Mouse (Mus musculus): Measurements from ENCODE around the gene Nt5dc2. TPM values are rescaled to one million over a fixed set of nuclear protein-coding genes. Genes with fewer than 3 reads are reported as not detected.

Nt5dc2 gene
- polyA plus RNA-seq, 1 experiment from 2014 or later: 572 TPM

DNA sequence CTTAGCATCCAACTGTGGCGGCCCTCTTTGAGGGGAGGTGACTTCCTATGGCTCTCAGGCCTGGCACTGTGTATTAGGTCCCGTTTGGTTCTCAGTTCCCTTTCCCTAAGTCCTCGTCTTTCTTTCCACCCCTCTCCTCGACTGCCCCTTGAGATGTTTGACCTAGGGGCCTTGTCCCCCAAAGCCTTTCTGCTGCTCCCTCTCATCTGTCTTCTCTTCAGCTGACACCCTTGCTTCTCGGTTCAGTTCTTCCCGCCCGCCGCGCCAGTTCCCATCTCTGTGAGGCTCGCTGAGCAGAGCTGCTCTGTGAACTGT lies 6.4 kb downstream of the Nt5dc2 start:
- Histone ChIP-seq H3K27ac (replicated peaks) (no peak overlapping the region), H3K9me3 (replicated peaks) (no peaks in the 10 kb centered on the region), H3K27me3 (ENCODE audit: low read depth, poor library complexity, severe bottlenecking) (no peaks in the 10 kb centered on the region), H3K4me3 (no peak overlapping the region), H3K4me1 (peaks cover 21% of the 10 kb centered on the region), H3K36me3 (peaks cover 98% of the 10 kb centered on the region)
- no peak for DNase-seq (ENCODE audit: low spot score)
- WGBS: 93% methylated on average over 10 of the region's 10 CpGs

DNA sequence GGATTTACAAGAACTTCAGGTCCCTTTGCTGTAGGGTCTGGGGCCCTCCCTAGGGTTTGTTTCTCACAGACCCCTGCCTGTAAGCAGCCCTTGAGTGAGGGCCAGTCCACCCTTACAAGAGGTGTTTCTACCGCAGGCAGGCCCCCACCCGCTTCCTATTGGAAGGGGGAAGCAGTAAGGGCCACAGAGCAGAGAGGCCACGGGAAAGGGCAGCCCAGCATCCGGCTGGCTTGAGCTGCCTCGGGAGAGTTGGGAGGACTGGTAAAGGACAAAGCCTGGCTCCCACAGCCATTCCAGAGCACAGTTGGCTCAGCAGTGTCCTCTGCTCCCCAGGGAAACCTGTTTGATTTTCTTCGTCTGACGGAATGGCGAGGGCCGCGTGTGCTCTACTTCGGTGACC lies 6.9 kb downstream of the Nt5dc2 start:
- H3K4me3 ChIP-seq: no peak overlapping the region
- DNase-seq (ENCODE audit: low spot score): no peak
- no peaks in the 10 kb centered on the region for H3K9me3 ChIP-seq (replicated peaks)
- no peaks in the 10 kb centered on the region for H3K27me3 ChIP-seq (ENCODE audit: low read depth, poor library complexity, severe bottlenecking)
- H3K27ac ChIP-seq (replicated peaks): no peak overlapping the region
- peaks cover 100% of the 10 kb centered on the region for H3K36me3 ChIP-seq
- WGBS: 84% methylated on average over 11 of the region's 11 CpGs
- peaks cover 16% of the 10 kb centered on the region for H3K4me1 ChIP-seq

DNA sequence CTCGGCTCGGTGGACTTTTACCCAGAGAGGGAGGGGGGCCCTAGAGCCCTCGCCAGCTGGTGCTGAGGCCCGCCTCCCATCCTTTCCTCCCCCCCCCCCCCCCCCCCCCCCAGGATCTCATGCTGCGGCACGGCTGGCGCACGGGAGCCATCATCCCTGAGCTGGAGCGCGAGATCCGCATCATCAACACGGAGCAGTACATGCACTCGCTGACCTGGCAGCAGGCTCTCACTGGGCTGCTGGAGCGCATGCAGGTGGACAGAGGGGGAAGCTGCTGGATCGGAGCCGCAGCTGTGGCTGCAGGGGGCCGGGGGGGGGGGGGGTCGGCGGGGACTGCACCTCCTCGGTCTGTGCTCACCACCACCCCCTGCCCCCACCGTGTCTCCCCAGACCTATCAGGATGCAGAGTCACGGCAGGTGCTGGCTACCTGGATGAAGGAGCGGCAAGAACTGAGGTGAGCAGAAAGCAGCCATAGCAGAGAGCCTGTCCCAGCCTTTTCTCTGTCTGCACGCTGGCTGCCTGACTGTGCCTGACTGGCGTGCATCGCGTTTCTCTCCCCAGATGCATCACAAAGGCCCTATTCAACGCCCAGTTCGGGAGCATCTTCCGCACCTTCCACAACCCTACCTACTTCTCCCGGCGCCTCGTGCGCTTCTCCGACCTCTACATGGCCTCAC lies 7.5 kb downstream of the Nt5dc2 start:
- DNase-seq (ENCODE audit: low spot score): no peak
- Histone ChIP-seq H3K4me1 (peaks cover 10% of the 10 kb centered on the region), H3K4me3 (no peak overlapping the region), H3K36me3 (peaks cover 100% of the 10 kb centered on the region), H3K27ac (replicated peaks) (no peak overlapping the region), H3K9me3 (replicated peaks) (no peaks in the 10 kb centered on the region), H3K27me3 (ENCODE audit: low read depth, poor library complexity, severe bottlenecking) (no peaks in the 10 kb centered on the region)
- 88% methylated on average over 33 of the region's 35 CpGs for WGBS

DNA sequence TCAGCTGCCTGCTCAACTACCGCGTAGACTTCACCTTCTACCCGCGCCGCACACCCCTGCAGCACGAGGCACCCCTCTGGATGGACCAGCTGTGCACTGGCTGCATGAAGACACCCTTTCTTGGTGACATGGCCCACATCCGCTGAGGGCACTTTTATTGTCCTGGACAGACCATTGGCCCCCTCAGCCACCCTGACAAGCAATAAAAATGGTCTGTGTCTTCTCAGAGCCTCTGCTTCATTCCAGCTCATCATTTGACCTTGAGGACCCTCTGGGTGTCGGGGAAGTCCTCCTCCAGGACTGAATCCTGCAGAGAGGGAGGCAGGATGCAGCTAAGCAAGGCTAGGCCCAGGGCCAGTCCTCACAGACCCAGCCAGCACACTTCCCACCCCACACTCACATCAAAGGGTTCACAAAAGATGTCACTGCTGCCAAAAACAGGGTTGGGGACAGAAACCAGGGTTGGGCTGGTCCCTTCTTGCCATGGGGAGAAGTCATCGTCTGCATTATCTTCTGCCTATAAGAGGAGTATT lies 8.1 kb downstream of the Nt5dc2 start:
- H3K9me3 ChIP-seq (replicated peaks): no peaks in the 10 kb centered on the region
- 98% methylated on average over 9 of the region's 9 CpGs for WGBS
- H3K27me3 ChIP-seq (ENCODE audit: low read depth, poor library complexity, severe bottlenecking): no peaks in the 10 kb centered on the region
- no peak overlapping the region for H3K4me3 ChIP-seq
- no peak for DNase-seq (ENCODE audit: low spot score)
- no peak overlapping the region for H3K27ac ChIP-seq (replicated peaks)
- H3K36me3 ChIP-seq: peaks cover 97% of the 10 kb centered on the region
- H3K4me1 ChIP-seq: 0 out of 2 replicates have a peak, but pooled peaks cover 5% of the 10 kb centered on the region

DNA sequence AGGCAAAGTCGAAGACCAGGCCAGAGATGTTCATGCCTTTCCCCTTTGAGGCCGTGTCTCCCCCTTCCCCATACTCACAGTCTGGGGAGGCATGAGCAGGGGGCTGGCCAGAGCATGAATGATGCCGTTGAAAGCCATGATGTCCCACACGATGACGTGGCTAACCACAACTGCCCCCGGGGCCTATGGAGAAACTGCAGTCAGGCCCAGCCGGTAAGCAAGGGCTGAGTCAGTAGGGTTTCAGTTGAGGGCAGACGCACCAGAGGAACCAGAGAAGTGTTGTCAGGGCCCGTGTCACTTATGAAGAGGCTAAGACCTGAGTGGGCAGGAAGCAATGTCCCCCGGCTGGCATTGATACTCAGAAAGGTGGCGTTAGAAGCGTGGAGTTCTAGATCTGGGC lies 8.8 kb downstream of the Nt5dc2 start:
- no peak for DNase-seq (ENCODE audit: low spot score)
- Histone ChIP-seq H3K27me3 (ENCODE audit: low read depth, poor library complexity, severe bottlenecking) (no peaks in the 10 kb centered on the region), H3K27ac (replicated peaks) (no peak overlapping the region), H3K9me3 (replicated peaks) (no peaks in the 10 kb centered on the region), H3K4me1 (0 out of 2 replicates have a peak, but pooled peaks cover 5% of the 10 kb centered on the region), H3K4me3 (no peak overlapping the region), H3K36me3 (peaks cover 90% of the 10 kb centered on the region)
- WGBS: 92% methylated on average over 12 of the region's 12 CpGs

DNA sequence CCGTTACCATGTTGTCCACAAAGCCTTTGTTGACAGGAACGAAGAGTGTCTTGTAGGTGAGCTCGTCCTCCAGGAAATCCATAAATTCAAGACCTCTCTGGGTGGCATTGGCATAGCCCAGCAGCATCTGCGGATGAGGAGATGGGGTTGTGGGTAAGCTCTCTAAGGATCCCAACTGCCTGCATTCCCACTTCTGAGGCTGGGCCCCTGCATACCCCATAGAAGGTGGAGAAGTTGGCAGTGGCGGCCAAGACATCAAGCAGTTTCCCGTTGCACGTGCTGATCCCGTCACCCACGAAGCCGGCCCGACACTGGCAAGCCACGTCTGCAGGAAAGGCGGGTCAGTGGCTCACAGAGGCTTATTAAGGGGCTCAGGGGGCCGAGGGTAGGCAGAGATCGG lies 9.3 kb downstream of the Nt5dc2 start:
- WGBS: 96% methylated on average over 15 of the region's 15 CpGs
- Histone ChIP-seq H3K27me3 (ENCODE audit: low read depth, poor library complexity, severe bottlenecking) (no peaks in the 10 kb centered on the region), H3K4me1 (0 out of 2 replicates have a peak, but pooled peaks cover 5% of the 10 kb centered on the region), H3K4me3 (no peak overlapping the region), H3K36me3 (peaks cover 85% of the 10 kb centered on the region), H3K9me3 (replicated peaks) (no peaks in the 10 kb centered on the region), H3K27ac (replicated peaks) (no peak overlapping the region)
- no peak for DNase-seq (ENCODE audit: low spot score)

DNA sequence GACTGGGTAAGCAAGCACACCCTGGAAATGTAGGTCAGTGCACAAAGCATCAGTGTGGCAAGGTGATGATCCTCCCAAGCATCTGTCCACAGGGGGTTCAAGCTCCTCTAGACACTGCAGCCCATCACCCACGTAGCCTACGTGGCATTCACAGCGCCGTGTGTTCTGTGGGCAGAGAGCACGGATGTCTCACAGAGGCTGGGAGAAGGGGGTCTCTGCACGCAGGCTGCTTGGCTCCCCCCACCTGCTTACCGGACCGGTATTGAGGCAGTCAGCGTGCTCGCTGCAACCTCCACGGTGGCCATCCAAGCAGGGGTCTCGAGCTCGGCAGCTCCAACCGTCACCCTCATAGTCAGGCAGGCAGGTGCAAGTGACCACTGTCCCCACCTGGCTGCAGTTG lies 10.2 kb downstream of the Nt5dc2 start:
- H3K36me3 ChIP-seq: peaks cover 76% of the 10 kb centered on the region
- H3K27me3 ChIP-seq (ENCODE audit: low read depth, poor library complexity, severe bottlenecking): no peaks in the 10 kb centered on the region
- no peak overlapping the region for H3K27ac ChIP-seq (replicated peaks)
- no peak for DNase-seq (ENCODE audit: low spot score)
- H3K4me1 ChIP-seq: 0 out of 2 replicates have a peak, but pooled peaks cover 5% of the 10 kb centered on the region
- no peak overlapping the region for H3K4me3 ChIP-seq
- no peaks in the 10 kb centered on the region for H3K9me3 ChIP-seq (replicated peaks)
- WGBS: 95% methylated on average over 14 of the region's 14 CpGs

DNA sequence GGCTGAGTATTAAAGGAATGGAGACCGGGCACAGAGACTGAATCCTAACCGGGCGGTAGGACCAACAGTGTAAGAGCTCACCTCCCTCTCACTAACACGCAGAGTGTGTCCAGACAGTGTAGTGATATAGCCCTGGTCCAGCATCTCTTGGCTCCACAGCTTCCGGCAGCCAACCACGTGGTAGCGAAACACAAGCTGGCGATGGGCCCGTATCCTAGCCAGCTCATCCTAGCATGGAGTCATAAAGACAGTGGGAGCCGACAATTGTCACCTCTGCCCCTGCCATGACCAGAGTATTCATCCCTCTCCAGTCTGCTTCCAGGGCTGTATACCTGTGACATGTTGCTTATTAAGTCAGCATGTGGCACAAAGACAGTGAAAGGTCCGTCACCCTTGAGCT lies 14.8 kb downstream of the Nt5dc2 start:
- no peak overlapping the region for H3K4me3 ChIP-seq
- H3K9me3 ChIP-seq (replicated peaks): no peaks in the 10 kb centered on the region
- no peak overlapping the region for H3K27ac ChIP-seq (replicated peaks)
- DNase-seq (ENCODE audit: low spot score): no peak
- 91% methylated on average over 11 of the region's 11 CpGs for WGBS
- 0 out of 2 replicates have a peak, but pooled peaks cover 3% of the 10 kb centered on the region for H3K4me1 ChIP-seq
- no peaks in the 10 kb centered on the region for H3K27me3 ChIP-seq (ENCODE audit: low read depth, poor library complexity, severe bottlenecking)
- peaks cover 30% of the 10 kb centered on the region for H3K36me3 ChIP-seq

DNA sequence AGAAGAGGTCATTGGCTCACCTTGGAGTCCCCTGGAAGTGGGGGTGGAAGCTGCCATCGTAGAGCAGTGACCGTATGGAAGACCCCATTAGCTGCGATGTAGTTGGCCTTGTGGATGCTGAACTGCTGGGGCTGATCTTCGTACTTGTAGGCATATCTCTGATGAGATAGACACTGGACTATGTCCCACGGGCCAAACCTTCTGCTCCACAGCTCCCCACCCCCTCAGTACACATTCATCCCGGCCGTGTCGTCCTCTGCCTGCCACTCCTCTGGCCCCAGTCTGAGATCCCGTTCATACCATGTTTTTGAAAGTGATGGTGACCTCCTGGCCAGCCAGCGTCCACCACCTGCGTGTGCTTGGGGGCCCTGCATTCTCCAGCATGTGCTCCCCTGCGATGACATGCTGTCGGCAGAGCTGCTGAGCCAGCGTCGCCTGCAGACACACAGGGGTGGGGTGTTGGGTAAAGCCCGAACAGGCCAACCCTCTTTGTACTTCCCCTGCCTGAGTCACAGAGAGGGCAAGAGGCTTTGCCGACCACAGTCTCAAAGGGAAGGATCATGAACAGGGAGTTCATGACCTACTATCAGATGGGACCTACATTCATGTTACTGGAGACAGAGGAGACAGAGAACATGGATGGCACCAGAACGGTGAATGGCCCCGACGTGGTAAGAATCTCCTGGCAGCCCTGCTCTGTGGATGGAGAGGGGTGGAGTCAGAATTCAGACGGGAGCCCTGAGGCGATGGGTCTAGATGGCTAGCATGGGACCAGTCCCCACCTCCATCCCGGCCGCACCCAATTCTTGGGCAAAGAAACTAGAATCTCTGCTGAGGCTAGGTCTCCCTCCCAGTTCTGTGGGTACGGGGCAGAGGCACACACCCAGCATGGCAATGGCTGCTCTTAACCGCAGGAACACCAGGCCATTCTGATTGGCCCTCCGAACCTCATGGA lies 29.6 kb downstream of the Nt5dc2 start:
- H3K9me3 ChIP-seq (replicated peaks): no peaks in the 10 kb centered on the region
- H3K4me3 ChIP-seq: no peak overlapping the region
- no peaks in the 10 kb centered on the region for H3K36me3 ChIP-seq
- no peaks in the 10 kb centered on the region for H3K27me3 ChIP-seq (ENCODE audit: low read depth, poor library complexity, severe bottlenecking)
- WGBS: 86% methylated on average over 27 of the region's 27 CpGs
- no peak for DNase-seq (ENCODE audit: low spot score)
- H3K27ac ChIP-seq (replicated peaks): no peak overlapping the region
- peaks cover 19% of the 10 kb centered on the region for H3K4me1 ChIP-seq

DNA sequence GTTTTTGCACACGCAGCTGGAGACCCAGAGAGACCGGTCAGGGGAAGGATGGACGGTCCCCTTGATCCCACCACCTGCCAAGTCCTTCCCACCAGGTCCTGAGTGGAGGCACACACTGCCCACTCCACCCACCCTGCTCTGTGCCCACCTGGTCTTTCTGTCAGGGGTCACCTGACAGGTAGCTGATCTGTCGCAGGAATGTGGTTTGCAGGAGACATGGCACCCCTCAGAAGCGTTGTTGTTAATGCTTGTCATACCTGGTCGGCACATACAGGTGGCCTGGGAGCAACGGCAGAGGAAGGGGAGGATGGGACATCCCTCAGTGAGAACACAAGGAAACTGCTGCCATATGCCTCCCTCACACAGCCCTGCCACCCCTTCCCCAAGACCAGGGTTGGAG lies 30.3 kb downstream of the Nt5dc2 start:
- no peak for DNase-seq (ENCODE audit: low spot score)
- no peak overlapping the region for H3K4me3 ChIP-seq
- H3K27me3 ChIP-seq (ENCODE audit: low read depth, poor library complexity, severe bottlenecking): no peaks in the 10 kb centered on the region
- no peak overlapping the region for H3K27ac ChIP-seq (replicated peaks)
- no peaks in the 10 kb centered on the region for H3K36me3 ChIP-seq
- WGBS: 89% methylated on average over 7 of the region's 7 CpGs
- H3K4me1 ChIP-seq: peaks cover 25% of the 10 kb centered on the region
- no peaks in the 10 kb centered on the region for H3K9me3 ChIP-seq (replicated peaks)

DNA sequence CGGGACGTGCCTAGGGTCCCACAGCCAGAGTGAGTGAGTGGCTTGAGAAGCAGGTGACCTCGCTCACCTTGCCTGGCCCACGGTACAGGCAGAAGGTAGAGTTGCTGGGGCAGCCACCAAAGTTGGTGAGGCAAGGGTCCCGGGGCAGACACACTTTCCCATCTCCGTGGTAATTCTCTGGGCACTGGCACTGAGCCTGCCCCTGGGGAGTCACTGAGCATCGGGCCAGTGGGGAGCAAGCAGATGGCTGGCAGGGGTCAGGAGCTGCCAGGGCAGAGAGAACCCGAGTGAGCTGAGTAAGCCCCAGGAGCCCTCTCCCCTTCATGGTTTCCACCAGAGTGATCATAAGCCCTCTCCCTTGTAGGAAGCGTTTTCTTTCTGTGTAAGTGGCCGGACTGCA lies 30.8 kb downstream of the Nt5dc2 start:
- no peak overlapping the region for H3K4me3 ChIP-seq
- no peaks in the 10 kb centered on the region for H3K36me3 ChIP-seq
- H3K9me3 ChIP-seq (replicated peaks): no peaks in the 10 kb centered on the region
- no peak for DNase-seq (ENCODE audit: low spot score)
- 79% methylated on average over 10 of the region's 10 CpGs for WGBS
- H3K27ac ChIP-seq (replicated peaks): no peak overlapping the region
- H3K4me1 ChIP-seq: peaks cover 29% of the 10 kb centered on the region
- H3K27me3 ChIP-seq (ENCODE audit: low read depth, poor library complexity, severe bottlenecking): no peaks in the 10 kb centered on the region

DNA sequence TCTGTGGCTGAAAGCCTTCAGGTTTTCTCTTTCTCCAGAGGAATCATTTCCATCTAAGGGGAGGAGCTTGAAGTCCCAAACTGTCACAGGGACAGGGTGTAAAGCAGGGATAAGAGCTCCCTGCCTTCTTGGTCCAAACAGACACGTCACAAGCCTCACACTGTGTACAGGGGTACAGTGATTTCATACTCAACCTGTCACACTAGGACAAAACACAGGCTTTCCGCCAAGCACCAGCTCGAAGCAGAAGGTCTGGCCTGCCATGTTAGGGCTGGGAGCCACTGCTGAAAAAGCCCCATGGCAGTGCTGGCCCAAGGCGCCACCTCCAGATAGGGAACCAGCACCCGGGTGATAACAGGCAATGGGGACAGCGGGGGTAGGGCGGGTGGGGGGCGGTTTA lies 33.2 kb downstream of the Nt5dc2 start:
- H3K36me3 ChIP-seq: no peaks in the 10 kb centered on the region
- H3K4me1 ChIP-seq: peaks cover 37% of the 10 kb centered on the region
- H3K4me3 ChIP-seq: no peak overlapping the region
- no peaks in the 10 kb centered on the region for H3K9me3 ChIP-seq (replicated peaks)
- H3K27ac ChIP-seq (replicated peaks): no peak overlapping the region
- DNase-seq (ENCODE audit: low spot score): no peak
- 87% methylated on average over 8 of the region's 8 CpGs for WGBS
- no peaks in the 10 kb centered on the region for H3K27me3 ChIP-seq (ENCODE audit: low read depth, poor library complexity, severe bottlenecking)

DNA sequence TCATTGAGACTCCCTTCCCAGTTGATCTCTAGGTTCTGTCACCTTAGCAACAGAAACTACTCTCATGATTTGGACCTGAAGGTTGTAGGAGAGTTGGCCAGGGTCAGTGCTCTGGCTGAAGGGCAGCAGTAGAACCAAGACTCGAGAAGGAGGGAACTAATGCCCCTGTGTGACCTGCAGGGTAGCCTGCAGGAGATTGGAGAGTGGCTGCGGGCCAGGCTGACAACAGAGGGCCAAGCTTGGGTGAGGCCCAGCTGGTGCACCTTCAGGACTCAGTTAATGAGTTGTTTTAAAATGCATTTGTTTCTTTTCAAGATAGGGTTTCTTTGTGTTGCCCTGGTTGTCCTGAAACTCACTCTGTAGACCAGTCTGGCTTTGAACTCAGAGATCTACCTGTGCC lies 34.2 kb downstream of the Nt5dc2 start:
- DNase-seq (ENCODE audit: low spot score): no peak
- Histone ChIP-seq H3K27me3 (ENCODE audit: low read depth, poor library complexity, severe bottlenecking) (no peaks in the 10 kb centered on the region), H3K27ac (replicated peaks) (no peak overlapping the region), H3K9me3 (replicated peaks) (no peaks in the 10 kb centered on the region), H3K4me1 (peaks cover 37% of the 10 kb centered on the region), H3K36me3 (peaks cover 6% of the 10 kb centered on the region), H3K4me3 (no peak overlapping the region)
- 79% methylated on average over 2 of the region's 2 CpGs for WGBS
